Comparison of ENCODE assay signal across 9 mouse cellular contexts in genomic region chr12:113142021-113142975, GRCm38 (mm10). TPM values are rescaled to one million over a fixed set of nuclear protein-coding genes. Genes with fewer than 3 reads are reported as not detected.
A peak's percentile ranks its signal among the peaks of the same experiment; 100 is the strongest.
DNase-seq lines count a peak whose midpoint lies in the region; ATAC-seq and TF ChIP-seq lines count a peak whose summit lies in the region.
"Had no signal": no experiment of that assay in that cellular context is flagged by ENCODE, and none has a peak within 500 bp of the region (broad histone marks: within the 10 kb centered on the region; RNA-seq: fewer than 3 reads in every experiment).

No protein-coding gene starts in this region.

- H3K4me2 ChIP-seq in lung, embryonic 15.5 days: peak overlapping the region; percentile 83
- peak overlapping the region; percentile 95 for H3K4me2 ChIP-seq in stomach, embryonic 15.5 days

- H3K4me1 ChIP-seq in spleen, adult 2 months (ENCODE audit: control insufficient read depth, insufficient read depth, insufficient read length): peaks cover 20% of the 10 kb centered on the region; the same call in 1 of the 2 replicates
- peaks cover 76% of the 10 kb centered on the region for H3K4me1 ChIP-seq in forebrain, embryonic 10.5 days
- peaks cover 68% of the 10 kb centered on the region for H3K4me1 ChIP-seq in lung, embryonic 15.5 days
- peaks cover 56% of the 10 kb centered on the region for H3K4me1 ChIP-seq in stomach, embryonic 15.5 days

- no peaks in the 10 kb centered on the region for H3K36me3 ChIP-seq in spleen, adult 2 months (ENCODE audit: control insufficient read depth, insufficient read depth, low read length)
- H3K36me3 ChIP-seq in forebrain, embryonic 10.5 days (replicated peaks): peaks cover 47% of the 10 kb centered on the region
- H3K36me3 ChIP-seq in lung, embryonic 15.5 days: peaks cover 25% of the 10 kb centered on the region
- peaks cover 11% of the 10 kb centered on the region for H3K36me3 ChIP-seq in stomach, embryonic 15.5 days

- intact Hi-C loops in heart, postnatal 10 days (cut with DNase I): no loop called here

- WGBS in spleen, adult 2 months: 50% methylated on average over 15 of the region's 15 CpGs
- 29% methylated on average over 15 of the region's 15 CpGs for WGBS in forebrain, embryonic 10.5 days
- 9% methylated on average over 15 of the region's 15 CpGs for WGBS in lung, embryonic 15.5 days
- 14% methylated on average over 15 of the region's 15 CpGs for WGBS in stomach, embryonic 15.5 days

- TF ChIP-seq POLR2A in spleen, adult 2 months (IDR thresholded peaks at IDR 0.05; ENCODE audit: low read depth, low read length): no peak

- no peaks in the 10 kb centered on the region for H3K9me3 ChIP-seq in forebrain, embryonic 10.5 days
- no peaks in the 10 kb centered on the region for H3K9me3 ChIP-seq in lung, embryonic 15.5 days
- H3K9me3 ChIP-seq in stomach, embryonic 15.5 days: no peaks in the 10 kb centered on the region

- peak overlapping the region; percentile 63 for H3K9ac ChIP-seq in lung, embryonic 15.5 days
- H3K9ac ChIP-seq in stomach, embryonic 15.5 days: no peak overlapping the region

- peak; percentile 71 for ATAC-seq in lung, embryonic 15.5 days (ENCODE audit: borderline replicate concordance, extremely low read depth, low FRiP score, low TSS enrichment)
- peak; percentile 18 for ATAC-seq in stomach, embryonic 15.5 days (ENCODE audit: insufficient read depth, low FRiP score, low read depth)

- H3K4me3 ChIP-seq in spleen, adult 2 months (ENCODE audit: extremely low read depth, insufficient read depth, insufficient read length): no peak overlapping the region; the same call in 1 of the 2 replicates
- peak overlapping the region; percentile 70 for H3K4me3 ChIP-seq in forebrain, embryonic 10.5 days
- peak overlapping the region; percentile 62 for H3K4me3 ChIP-seq in lung, embryonic 15.5 days
- H3K4me3 ChIP-seq in stomach, embryonic 15.5 days (replicated peaks): peak overlapping the region; percentile 58

- DNase-seq in spleen, adult 2 months (ENCODE audit: low read depth in 1 of 2, low spot score in 2 of 2): no peak
- no peak for DNase-seq in spleen, adult 12 weeks (ENCODE audit: low spot score)
- DNase-seq in forebrain, embryonic 10.5 days (ENCODE audit: extremely low spot score, low spot score): no peak
- peak; percentile 92 to 95 for DNase-seq in heart, postnatal 10 days
- peak; percentile 86 to 90 for DNase-seq in kidney, postnatal 36 days
- DNase-seq in spleen, postnatal 10 days (ENCODE audit: low spot score in 2 of 2): no peak

- H3K27me3 ChIP-seq in spleen, adult 2 months (ENCODE audit: control insufficient read depth, insufficient read depth, low read length): 0 out of 2 replicates have a peak, but pooled peaks cover 3% of the 10 kb centered on the region
- H3K27me3 ChIP-seq in forebrain, embryonic 10.5 days (ENCODE audit: poor library complexity, severe bottlenecking): peaks cover 48% of the 10 kb centered on the region
- no peaks in the 10 kb centered on the region for H3K27me3 ChIP-seq in lung, embryonic 15.5 days
- H3K27me3 ChIP-seq in stomach, embryonic 15.5 days (replicated peaks): peaks cover 11% of the 10 kb centered on the region

- TF ChIP-seq CTCF in spleen, adult 2 months (IDR thresholded peaks at IDR 0.05; ENCODE audit: extremely low read depth, insufficient read depth, insufficient read length, insufficient replicate concordance): no peak

- H3K27ac ChIP-seq in spleen, adult 2 months (ENCODE audit: insufficient read depth, low read length): peak overlapping the region; percentile 56; the same call in 1 of the 2 replicates
- peak overlapping the region; percentile 92 for H3K27ac ChIP-seq in forebrain, embryonic 10.5 days
- peak overlapping the region; percentile 94 for H3K27ac ChIP-seq in lung, embryonic 15.5 days
- peak overlapping the region; percentile 72 for H3K27ac ChIP-seq in stomach, embryonic 15.5 days
- H3K27ac ChIP-seq: macrophage had no signal

RNA-seq across cellular contexts. Expression of gene Crip2, which starts 2.3 kb away (rescaled TPM):
- 137 and 141 TPM in 2 replicates for polyA plus RNA-seq in spleen, adult 2 months (2012; rRNA removed)
- polyA plus RNA-seq in forebrain, embryonic 10.5 days (2016; fragmentation: Nextera tagmentation; extraction: Ambion mirVana): 172 and 182 TPM in 2 replicates
- total RNA-seq in heart, postnatal 10 days (2021): 1,000 to 10,000 TPM; 1,259 to 1,405 TPM
- polyA plus RNA-seq in lung, embryonic 15.5 days (2015; fragmentation: Nextera tagmentation; extraction: Ambion mirVana): 436 and 471 TPM in 2 replicates
- polyA plus RNA-seq in stomach, embryonic 15.5 days (2015; fragmentation: Nextera tagmentation; extraction: Ambion mirVana): 125 and 130 TPM in 2 replicates

RNA-seq across cellular contexts. Expression of gene Crip1, which starts 3.8 kb away (rescaled TPM):
- 414 and 544 TPM in 2 replicates for polyA plus RNA-seq in spleen, adult 2 months (2012; rRNA removed)
- polyA plus RNA-seq in forebrain, embryonic 10.5 days (2016; fragmentation: Nextera tagmentation; extraction: Ambion mirVana): 59.2 and 59.5 TPM in 2 replicates
- total RNA-seq in heart, postnatal 10 days (2021): 100 to 1,000 TPM; 260 to 267 TPM
- 414 and 454 TPM in 2 replicates for polyA plus RNA-seq in lung, embryonic 15.5 days (2015; fragmentation: Nextera tagmentation; extraction: Ambion mirVana)
- 312 and 313 TPM in 2 replicates for polyA plus RNA-seq in stomach, embryonic 15.5 days (2015; fragmentation: Nextera tagmentation; extraction: Ambion mirVana)

RNA-seq across cellular contexts. Expression of gene Tedc1, which starts 13.9 kb away (rescaled TPM):
- polyA plus RNA-seq in spleen, adult 2 months (2012; rRNA removed): 16.8 and 23.2 TPM in 2 replicates
- 66.4 and 69.6 TPM in 2 replicates for polyA plus RNA-seq in forebrain, embryonic 10.5 days (2016; fragmentation: Nextera tagmentation; extraction: Ambion mirVana)
- 1 to 10 TPM; 2.5 to 2.8 TPM for total RNA-seq in heart, postnatal 10 days (2021)
- 38.4 and 38.6 TPM in 2 replicates for polyA plus RNA-seq in lung, embryonic 15.5 days (2015; fragmentation: Nextera tagmentation; extraction: Ambion mirVana)
- polyA plus RNA-seq in stomach, embryonic 15.5 days (2015; fragmentation: Nextera tagmentation; extraction: Ambion mirVana): 26.0 and 32.1 TPM in 2 replicates

RNA-seq across cellular contexts. Expression of gene Tmem121, which starts 43.4 kb away (rescaled TPM):
- 1.7 and 2.1 TPM in 2 replicates for polyA plus RNA-seq in spleen, adult 2 months (2012; rRNA removed)
- polyA plus RNA-seq in forebrain, embryonic 10.5 days (2016; fragmentation: Nextera tagmentation; extraction: Ambion mirVana): 18.7 and 20.3 TPM in 2 replicates
- under 1 TPM; 0.43 to 0.97 TPM for total RNA-seq in heart, postnatal 10 days (2021)
- 8.2 and 9.0 TPM in 2 replicates for polyA plus RNA-seq in lung, embryonic 15.5 days (2015; fragmentation: Nextera tagmentation; extraction: Ambion mirVana)
- 8.4 and 10.5 TPM in 2 replicates for polyA plus RNA-seq in stomach, embryonic 15.5 days (2015; fragmentation: Nextera tagmentation; extraction: Ambion mirVana)
- polyA plus RNA-seq: macrophage had no signal

RNA-seq across cellular contexts. Expression of gene Mta1, which starts 44.2 kb away (rescaled TPM):
- polyA plus RNA-seq in spleen, adult 2 months (2012; rRNA removed): 55.6 and 77.7 TPM in 2 replicates
- polyA plus RNA-seq in forebrain, embryonic 10.5 days (2016; fragmentation: Nextera tagmentation; extraction: Ambion mirVana): 21.2 and 22.7 TPM in 2 replicates
- 10 to 100 TPM; 50.1 TPM for total RNA-seq in heart, postnatal 10 days (2021)
- 13.5 and 14.7 TPM in 2 replicates for polyA plus RNA-seq in lung, embryonic 15.5 days (2015; fragmentation: Nextera tagmentation; extraction: Ambion mirVana)
- 11.2 and 12.2 TPM in 2 replicates for polyA plus RNA-seq in stomach, embryonic 15.5 days (2015; fragmentation: Nextera tagmentation; extraction: Ambion mirVana)

Comparison
In these comparisons a context has a peak if more than half of its experiments do, and no peak if none do; other contexts are left out.
1. DNase-seq: peak in heart, postnatal 10 days (2 of 2) and kidney, postnatal 36 days (2 of 2); none in spleen, adult 2 months (0 of 2), spleen, adult 12 weeks (single experiment), forebrain, embryonic 10.5 days (single experiment) and spleen, postnatal 10 days (0 of 2).
2. Peak in every context shown above with its lines, with median percentiles within 50 percentile points of each other: H3K27ac ChIP-seq.